Mouse (Mus musculus) c-Kit-positive CD71-positive TER-119-negative erythroid progenitor cells, embryonic 14.5 days (primary cell): Measurements from ENCODE around the gene Gm17359.

Source experiments
- DNase-seq: peaks from one replicate; pipeline ENCODE4 v3.0.0-alpha.2; 2013; ENCODE audit warnings: low read depth

Gene Gm17359

GRCm38 (mm10) chr3:79358721-79359120 is 22.3 kb downstream of the Gm17359 start:
- DNase-seq: no peak

- no peak for DNase-seq
Measured at GRCm38 (mm10) chr3:79360317-79361101, 24.0 kb downstream of the Gm17359 start.

- no peak for DNase-seq
Measured at GRCm38 (mm10) chr3:79366098-79366497, 29.6 kb downstream of the Gm17359 start.

GRCm38 (mm10) chr3:79368306-79368705 is 31.8 kb downstream of the Gm17359 start:
- DNase-seq: no peak

- no peak for DNase-seq
Measured at GRCm38 (mm10) chr3:79370385-79370929, 34.0 kb downstream of the Gm17359 start.

- DNase-seq: no peak
Measured at GRCm38 (mm10) chr3:79371506-79372195, 35.2 kb downstream of the Gm17359 start.

GRCm38 (mm10) chr3:79373930-79374329 is 37.5 kb downstream of the Gm17359 start:
- no peak for DNase-seq

- DNase-seq: no peak
Measured at GRCm38 (mm10) chr3:79378086-79378485, 41.6 kb downstream of the Gm17359 start.

- DNase-seq: no peak
Measured at GRCm38 (mm10) chr3:79379255-79379836, 42.9 kb downstream of the Gm17359 start.

- no peak for DNase-seq
Measured at GRCm38 (mm10) chr3:79379873-79380595, 43.6 kb downstream of the Gm17359 start.

- no peak for DNase-seq
Measured at GRCm38 (mm10) chr3:79381398-79381797, 44.9 kb downstream of the Gm17359 start.

GRCm38 (mm10) chr3:79385434-79386029 is 49.1 kb downstream of the Gm17359 start:
- DNase-seq: no peak

- DNase-seq: no peak
Measured at GRCm38 (mm10) chr3:79389081-79389480, 52.6 kb downstream of the Gm17359 start.

GRCm38 (mm10) chr3:79400552-79400951 is 64.1 kb downstream of the Gm17359 start:
- DNase-seq: no peak

- DNase-seq: no peak
Measured at GRCm38 (mm10) chr3:79402056-79402455, 65.6 kb downstream of the Gm17359 start.

GRCm38 (mm10) chr3:79408546-79408945 is 72.1 kb downstream of the Gm17359 start:
- no peak for DNase-seq

- DNase-seq: no peak
Measured at GRCm38 (mm10) chr3:79409927-79410628, 73.6 kb downstream of the Gm17359 start.

GRCm38 (mm10) chr3:79410629-79410995 is 74.2 kb downstream of the Gm17359 start:
- DNase-seq: no peak

- DNase-seq: no peak
Measured at GRCm38 (mm10) chr3:79411666-79412065, 75.2 kb downstream of the Gm17359 start.

GRCm38 (mm10) chr3:79413492-79413891 is 77.0 kb downstream of the Gm17359 start:
- no peak for DNase-seq

- no peak for DNase-seq
Measured at GRCm38 (mm10) chr3:79415081-79415480, 78.6 kb downstream of the Gm17359 start.
